Mouse (Mus musculus) heart, embryonic 15.5 days (tissue): ENCODE measurements around the gene Ppp1r3e. TPM values are rescaled to one million over a fixed set of nuclear protein-coding genes. Genes with fewer than 3 reads are reported as not detected.
A peak's percentile ranks its signal among the peaks of the same experiment; 100 is the strongest.

ENCODE experiments used
- ATAC-seq: fragments of 200-750 bp; cut with Nextera tagmentation; replicated peaks from 2 replicates; pipeline ENCODE4 v1.8.0; 2017; ENCODE audit warnings: low read depth, moderate TSS enrichment; ENCODE audit not compliant: insufficient number of reproducible peaks, insufficient read depth, low FRiP score
- H3K27ac ChIP-seq: fragments of 300-500 bp; sonication (generic); 2 replicates; pipeline ENCODE4 v1.5.1; 2015; ENCODE audit warnings: mild to moderate bottlenecking, inconsistent platforms
- H3K27me3 ChIP-seq: fragments of 300-500 bp; sonication (generic); 2 replicates; pipeline ENCODE4 v1.6.1; 2015; ENCODE audit warnings: inconsistent platforms
- H3K36me3 ChIP-seq: fragments of 300-500 bp; sonication (generic); 2 replicates; pipeline ENCODE4 v1.6.1; 2015; ENCODE audit warnings: mild to moderate bottlenecking, inconsistent platforms
- H3K4me1 ChIP-seq: fragments of 300-500 bp; sonication (generic); replicated peaks from 2 replicates; pipeline ENCODE4 v1.6.1; 2015; ENCODE audit warnings: inconsistent platforms
- H3K4me2 ChIP-seq: fragments of 300-500 bp; sonication (generic); 2 replicates; pipeline ENCODE4 v1.6.1; 2015; ENCODE audit warnings: inconsistent platforms, mild to moderate bottlenecking, moderate library complexity
- H3K4me3 ChIP-seq: fragments of 300-500 bp; sonication (generic); 2 replicates; pipeline ENCODE4 v1.5.1; 2015; ENCODE audit warnings: mild to moderate bottlenecking, inconsistent platforms
- H3K9ac ChIP-seq: fragments of 300-500 bp; sonication (generic); 2 replicates; pipeline ENCODE4 v1.6.1; 2015; ENCODE audit warnings: mild to moderate bottlenecking, inconsistent platforms
- H3K9me3 ChIP-seq: fragments of 300-500 bp; sonication (generic); replicated peaks from 2 replicates; pipeline ENCODE4 v1.6.1; 2016; ENCODE audit warnings: inconsistent platforms
- WGBS: fragments of 180-500 bp; shearing (Covaris S2); methylation state at CpG from one replicate; pipeline ENCODE4 v1.1.7; 2015; ENCODE audit warnings: mixed read lengths; 5-methylcytosine and 5-hydroxymethylcytosine counted together
- polyA plus RNA-seq: library from polyadenylated mRNA; unstranded; fragments of >200 nt; fragmentation: Nextera tagmentation; extraction: Ambion mirVana; gene quantifications from 2 replicates; pipeline ENCODE4 v1.2.1, GENCODE M21; 2015

Ppp1r3e gene
- polyA plus RNA-seq, 1 experiment from 2014 or later, result 1.2 TPM

- Histone ChIP-seq H3K4me2 (peak overlapping the region; percentile 96), H3K4me1 (peaks cover 16% of the 10 kb centered on the region), H3K4me3 (peak overlapping the region; percentile 87), H3K9me3 (no peaks in the 10 kb centered on the region), H3K27me3 (no peaks in the 10 kb centered on the region), H3K9ac (peak overlapping the region; percentile 81), H3K36me3 (no peaks in the 10 kb centered on the region), H3K27ac (peak overlapping the region; percentile 84)
- 3% methylated on average over 36 of the region's 36 CpGs for WGBS
- ATAC-seq, result peak; percentile 3
Observed at GRCm38 (mm10) chr14:54875844-54876538, 1.4 kb downstream of the Ppp1r3e start.

GRCm38 (mm10) chr14:54874165-54874564 is 3.2 kb downstream of the Ppp1r3e start:
- Histone ChIP-seq H3K4me1 (peaks cover 16% of the 10 kb centered on the region), H3K27me3 (no peaks in the 10 kb centered on the region), H3K36me3 (no peaks in the 10 kb centered on the region), H3K9ac (no peak overlapping the region), H3K9me3 (no peaks in the 10 kb centered on the region), H3K4me3 (no peak overlapping the region), H3K27ac (no peak overlapping the region), H3K4me2 (no peak overlapping the region)
- 84% methylated on average over 3 of the region's 3 CpGs for WGBS
- ATAC-seq, result no peak

- Histone ChIP-seq H3K9ac (no peak within 1 kb of the TSS), H3K27me3 (no peaks in the 10 kb centered on the region), H3K4me2 (no peak within 1 kb of the TSS), H3K9me3 (no peaks in the 10 kb centered on the region), H3K27ac (no peak within 1 kb of the TSS), H3K4me1 (peaks cover 5% of the 10 kb centered on the region), H3K36me3 (no peaks in the 10 kb centered on the region), H3K4me3 (no peak within 1 kb of the TSS)
- ATAC-seq, result no peak
- whole genome bisulfite sequencing, result 79% methylated on average over 5 of the region's 5 CpGs
Observed at GRCm38 (mm10) chr14:54870861-54871260, 6.5 kb downstream of the Ppp1r3e start, which contains the start of gene Homez. Gene Homez, minus strand, starts transcription at chr14:54870961.

GRCm38 (mm10) chr14:54868026-54868425 is 9.3 kb downstream of the Ppp1r3e start:
- no peak overlapping the region for H3K9ac ChIP-seq
- H3K4me1 ChIP-seq, result peaks cover 8% of the 10 kb centered on the region; the same call in 1 of the 2 replicates
- H3K4me3 ChIP-seq, result no peak overlapping the region
- no peaks in the 10 kb centered on the region for H3K9me3 ChIP-seq
- no peak overlapping the region for H3K4me2 ChIP-seq
- no peak for ATAC-seq
- H3K27me3 ChIP-seq, result no peaks in the 10 kb centered on the region
- H3K36me3 ChIP-seq, result no peaks in the 10 kb centered on the region
- H3K27ac ChIP-seq, result no peak overlapping the region
- WGBS, result 82% methylated on average over 4 of the region's 4 CpGs

GRCm38 (mm10) chr14:54866936-54867335 is 10.4 kb downstream of the Ppp1r3e start:
- WGBS, result 56% methylated on average over 5 of the region's 5 CpGs
- no peak overlapping the region for H3K4me3 ChIP-seq
- H3K36me3 ChIP-seq, result no peaks in the 10 kb centered on the region
- H3K4me1 ChIP-seq, result peaks cover 8% of the 10 kb centered on the region; the same call in 1 of the 2 replicates
- H3K9me3 ChIP-seq, result no peaks in the 10 kb centered on the region
- no peak overlapping the region for H3K4me2 ChIP-seq
- no peak for ATAC-seq
- no peak overlapping the region for H3K9ac ChIP-seq
- H3K27me3 ChIP-seq, result no peaks in the 10 kb centered on the region
- H3K27ac ChIP-seq, result no peak overlapping the region

GRCm38 (mm10) chr14:54866268-54866667 is 11.1 kb downstream of the Ppp1r3e start:
- H3K36me3 ChIP-seq, result no peaks in the 10 kb centered on the region
- no peaks in the 10 kb centered on the region for H3K9me3 ChIP-seq
- H3K9ac ChIP-seq, result no peak overlapping the region
- ATAC-seq, result no peak
- WGBS, result 51% methylated on average over 3 of the region's 3 CpGs
- no peak overlapping the region for H3K4me3 ChIP-seq
- H3K27ac ChIP-seq, result no peak overlapping the region
- peaks cover 8% of the 10 kb centered on the region; the same call in 1 of the 2 replicates for H3K4me1 ChIP-seq
- no peaks in the 10 kb centered on the region for H3K27me3 ChIP-seq
- no peak overlapping the region for H3K4me2 ChIP-seq

- peaks cover 8% of the 10 kb centered on the region; the same call in 1 of the 2 replicates for H3K4me1 ChIP-seq
- ATAC-seq, result no peak
- H3K9ac ChIP-seq, result no peak overlapping the region
- no peaks in the 10 kb centered on the region for H3K36me3 ChIP-seq
- no peak overlapping the region for H3K4me3 ChIP-seq
- H3K4me2 ChIP-seq, result no peak overlapping the region
- no peak overlapping the region for H3K27ac ChIP-seq
- WGBS, result 68% methylated on average over 5 of the region's 5 CpGs
- no peaks in the 10 kb centered on the region for H3K9me3 ChIP-seq
- no peaks in the 10 kb centered on the region for H3K27me3 ChIP-seq
Observed at GRCm38 (mm10) chr14:54865626-54866025, 11.7 kb downstream of the Ppp1r3e start.

- ATAC-seq, result no peak; the same call in 1 of the 2 replicates
- Histone ChIP-seq H3K27ac (peak overlapping the region; percentile 69), H3K4me2 (peak overlapping the region; percentile 85), H3K9me3 (no peaks in the 10 kb centered on the region), H3K4me1 (peaks cover 8% of the 10 kb centered on the region; the same call in 1 of the 2 replicates), H3K9ac (peak overlapping the region; percentile 84), H3K36me3 (no peaks in the 10 kb centered on the region), H3K4me3 (peak overlapping the region; percentile 88), H3K27me3 (no peaks in the 10 kb centered on the region)
- WGBS, result 15% methylated on average over 21 of the region's 21 CpGs
Observed at GRCm38 (mm10) chr14:54864313-54865036, 12.9 kb downstream of the Ppp1r3e start.

GRCm38 (mm10) chr14:54863501-54864312 is 13.6 kb downstream of the Ppp1r3e start:
- Histone ChIP-seq H3K4me1 (peaks cover 8% of the 10 kb centered on the region; the same call in 1 of the 2 replicates), H3K4me3 (peak overlapping the region; percentile 88), H3K9me3 (no peaks in the 10 kb centered on the region), H3K27ac (peak overlapping the region; percentile 77), H3K36me3 (no peaks in the 10 kb centered on the region), H3K4me2 (peak overlapping the region; percentile 85), H3K27me3 (no peaks in the 10 kb centered on the region), H3K9ac (peak overlapping the region; percentile 84)
- ATAC-seq, result peak; percentile 100
- WGBS, result under 1% methylated on average over 55 of the region's 56 CpGs

- Histone ChIP-seq H3K9me3 (no peaks in the 10 kb centered on the region), H3K4me3 (no peak overlapping the region), H3K27me3 (no peaks in the 10 kb centered on the region), H3K27ac (no peak overlapping the region), H3K4me2 (no peak overlapping the region), H3K4me1 (peaks cover 8% of the 10 kb centered on the region; the same call in 1 of the 2 replicates), H3K36me3 (peaks cover 9% of the 10 kb centered on the region), H3K9ac (no peak overlapping the region)
- 39% methylated on average over 2 of the region's 2 CpGs for WGBS
- no peak for ATAC-seq
Observed at GRCm38 (mm10) chr14:54860511-54860910, 16.8 kb downstream of the Ppp1r3e start.

- no peaks in the 10 kb centered on the region for H3K9me3 ChIP-seq
- H3K27me3 ChIP-seq, result no peaks in the 10 kb centered on the region
- H3K9ac ChIP-seq, result no peak overlapping the region
- no peak overlapping the region for H3K4me3 ChIP-seq
- WGBS, result 89% methylated on average over 9 of the region's 9 CpGs
- H3K4me1 ChIP-seq, result no peaks in the 10 kb centered on the region
- peaks cover 15% of the 10 kb centered on the region for H3K36me3 ChIP-seq
- no peak overlapping the region for H3K4me2 ChIP-seq
- H3K27ac ChIP-seq, result no peak overlapping the region
- no peak for ATAC-seq
Observed at GRCm38 (mm10) chr14:54857891-54858290, 19.5 kb downstream of the Ppp1r3e start.
